Mouse (Mus musculus) hindbrain, postnatal 0 days (tissue): Measurements from ENCODE around the gene H2-DMb1. TPM values are rescaled to one million over a fixed set of nuclear protein-coding genes. Genes with fewer than 3 reads are reported as not detected.

ENCODE experiments used
- ATAC-seq: fragments of 200-750 bp; cut with Nextera tagmentation; 2 replicates; pipeline ENCODE4 v1.8.0; 2017; ENCODE audit warnings: mild to moderate bottlenecking, moderate TSS enrichment, moderate library complexity
- DNase-seq: peaks from one replicate; pipeline ENCODE4 v3.0.0-alpha.2; 2015; ENCODE audit warnings: low spot score
- H3K27ac ChIP-seq: fragments of 300-500 bp; sonication (generic); 2 replicates; pipeline ENCODE4 v1.5.1; 2014; ENCODE audit warnings: mild to moderate bottlenecking
- H3K27me3 ChIP-seq: fragments of 300-500 bp; sonication (generic); 2 replicates; pipeline ENCODE4 v1.6.1; 2014; ENCODE audit warnings: low read length, mixed read lengths; ENCODE audit not compliant: insufficient read depth
- H3K36me3 ChIP-seq: fragments of 300-500 bp; sonication (generic); 2 replicates; pipeline ENCODE4 v1.6.1; 2014; ENCODE audit warnings: low read length, mixed read lengths; ENCODE audit not compliant: insufficient read depth
- H3K4me1 ChIP-seq: fragments of 300-500 bp; sonication (generic); 2 replicates; pipeline ENCODE4 v1.6.1; 2014; ENCODE audit warnings: antibody characterized with exemption, low read length, mixed read lengths; ENCODE audit not compliant: insufficient read depth
- H3K4me2 ChIP-seq: fragments of 300-500 bp; sonication (generic); 2 replicates; pipeline ENCODE4 v1.6.1; 2014; ENCODE audit warnings: low read depth, mild to moderate bottlenecking, low read length, moderate library complexity, mixed read lengths
- H3K4me3 ChIP-seq: fragments of 300-500 bp; sonication (generic); 2 replicates; pipeline ENCODE4 v1.5.1; 2014; ENCODE audit warnings: low read length
- H3K9ac ChIP-seq: fragments of 300-500 bp; sonication (generic); replicated peaks from 2 replicates; pipeline ENCODE4 v1.6.1; 2014; ENCODE audit warnings: mild to moderate bottlenecking, low read length, moderate library complexity, mixed read lengths
- H3K9me3 ChIP-seq: fragments of 300-500 bp; sonication (generic); 2 replicates; pipeline ENCODE4 v1.6.1; 2016; ENCODE audit warnings: low read length, mixed read lengths
- CTCF ChIP-seq: IDR thresholded peaks from 2 replicates; pipeline ENCODE4 v1.5.1; 2016; ENCODE audit warnings: antibody characterized with exemption, control low read depth, low read depth
- WGBS: fragments of 180-500 bp; shearing (Covaris S2); extraction: QIAGEN DNeasy Blood & Tissue Kit; methylation state at CpG from one replicate; pipeline ENCODE4 v1.1.7; 2014; 5-methylcytosine and 5-hydroxymethylcytosine counted together
- polyA plus RNA-seq: library from polyadenylated mRNA; unstranded; fragments of >200 nt; fragmentation: Nextera tagmentation; extraction: Ambion mirVana; gene quantifications from 2 replicates; pipeline ENCODE4 v1.2.1, GENCODE M21; 2015
- total RNA-seq: library from RNA; depleted of rRNA; stranded (reverse); fragments of >200 nt; gene quantifications from 2 replicates; pipeline ENCODE4 v1.2.3, GENCODE M21; 2014

Gene H2-DMb1
- total and polyA plus RNA-seq, 2 experiments from 2014 or later, result 1.8 to 3.0 TPM

DNA sequence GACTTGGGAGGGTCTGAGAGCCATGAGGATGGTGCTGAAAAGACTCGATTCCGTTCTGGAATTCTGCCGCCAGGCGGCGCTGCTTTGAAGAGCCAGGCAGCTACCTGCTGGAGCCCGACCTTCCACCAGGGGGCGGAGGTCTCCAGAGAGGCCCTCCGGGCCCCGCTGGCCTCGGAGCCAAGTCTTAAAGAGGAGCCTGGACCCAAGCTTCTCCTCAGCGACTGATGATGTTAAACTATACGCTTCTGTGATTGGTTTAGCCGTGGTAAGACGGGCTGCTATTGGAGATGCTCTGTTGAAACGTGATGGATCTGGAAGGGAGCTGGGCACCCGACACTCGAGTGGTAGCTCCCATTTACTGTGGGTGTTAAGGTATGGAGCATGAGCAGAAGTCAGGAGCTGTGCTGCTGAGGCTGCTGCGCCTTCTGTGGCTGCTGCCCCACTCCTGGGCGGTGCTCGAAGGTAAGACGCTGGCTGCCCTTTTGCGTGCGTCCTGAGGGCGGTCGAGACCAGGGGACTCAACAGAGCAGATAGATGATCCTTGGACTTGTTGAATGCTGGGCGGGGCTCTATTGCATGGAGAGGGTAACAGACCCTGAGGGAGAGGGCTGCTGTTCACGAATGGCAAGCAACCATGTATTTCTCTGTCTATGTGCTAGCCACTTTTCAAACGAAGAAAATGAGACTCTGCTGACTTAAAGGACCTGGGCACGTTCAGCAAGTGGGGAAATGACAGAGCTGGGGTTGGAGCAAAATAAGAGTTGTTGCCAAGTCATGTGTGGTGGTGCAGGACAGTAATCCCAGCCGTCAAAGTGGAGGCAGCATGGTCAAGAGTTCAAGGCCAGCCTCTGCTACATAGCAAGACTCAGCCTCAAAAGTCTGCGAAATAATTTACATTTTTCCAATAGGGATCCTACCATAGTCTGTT, 17.3 kb upstream of the H2-DMb1 start:
- Histone ChIP-seq H3K36me3 (no peaks in the 10 kb centered on the region), H3K9ac (no peak overlapping the region), H3K4me3 (peak overlapping the region; percentile 38), H3K27ac (0 out of 2 replicates have a peak overlapping the region, but pooled peaks have one; percentile 12), H3K4me2 (peak overlapping the region; percentile 74), H3K4me1 (peaks cover 4% of the 10 kb centered on the region; the same call in 1 of the 2 replicates), H3K9me3 (no peaks in the 10 kb centered on the region), H3K27me3 (peaks cover 27% of the 10 kb centered on the region)
- TF ChIP-seq CTCF, result peak; percentile 100
- 6% methylated on average over 31 of the region's 31 CpGs for WGBS
- peak; percentile 99 for DNase-seq
- ATAC-seq, result peak; percentile 99

DNA sequence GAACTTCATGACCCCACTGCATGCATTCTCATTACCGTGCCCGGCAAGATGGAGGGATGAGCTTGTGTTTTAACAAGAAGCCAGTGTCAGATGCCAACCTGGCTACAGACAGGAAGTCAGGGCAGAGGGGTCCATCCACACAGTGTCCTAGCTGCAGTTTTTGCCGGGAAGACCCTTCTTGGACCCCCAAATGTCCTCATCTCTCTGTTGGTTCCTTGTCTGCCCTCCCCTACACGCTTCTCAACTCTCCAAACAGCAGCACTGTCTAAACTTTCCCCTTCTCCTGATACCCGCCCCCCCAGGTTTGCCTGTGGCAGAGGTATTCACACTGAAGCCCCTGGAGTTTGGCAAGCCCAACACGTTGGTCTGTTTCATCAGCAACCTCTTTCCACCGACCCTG, 15.3 kb upstream of the H2-DMb1 start:
- Histone ChIP-seq H3K27me3 (peaks cover 33% of the 10 kb centered on the region), H3K36me3 (no peaks in the 10 kb centered on the region), H3K4me1 (peaks cover 4% of the 10 kb centered on the region; the same call in 1 of the 2 replicates), H3K9me3 (no peaks in the 10 kb centered on the region), H3K27ac (no peak overlapping the region), H3K9ac (no peak overlapping the region), H3K4me2 (no peak overlapping the region), H3K4me3 (no peak overlapping the region)
- 65% methylated on average over 7 of the region's 7 CpGs for WGBS
- DNase-seq (no peak), ATAC-seq (no peak)
- TF ChIP-seq CTCF, result no peak

DNA sequence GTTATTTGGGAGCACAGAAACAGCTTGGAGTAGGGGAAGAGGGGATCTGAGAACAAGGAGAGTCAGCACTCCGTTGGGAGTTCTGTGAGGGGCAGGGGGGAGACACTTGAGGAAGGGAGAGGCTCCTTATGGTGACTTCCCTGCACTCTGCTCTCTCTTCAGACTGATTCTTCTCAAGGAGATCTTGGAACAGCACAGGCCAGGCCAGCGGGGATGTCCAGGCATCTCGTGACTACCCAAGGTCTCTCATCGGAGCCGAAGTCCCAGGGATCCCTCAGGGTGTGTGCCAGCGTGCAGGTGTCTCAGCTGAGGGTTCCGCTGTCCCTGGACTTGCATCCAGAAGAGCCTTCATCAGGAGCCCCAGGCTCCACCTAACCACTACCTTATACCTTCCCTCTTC, 14.2 kb upstream of the H2-DMb1 start:
- WGBS, result 78% methylated on average over 7 of the region's 7 CpGs
- Histone ChIP-seq H3K4me1 (peaks cover 4% of the 10 kb centered on the region; the same call in 1 of the 2 replicates), H3K27ac (no peak overlapping the region), H3K36me3 (no peaks in the 10 kb centered on the region), H3K9me3 (no peaks in the 10 kb centered on the region), H3K9ac (no peak overlapping the region), H3K4me2 (no peak overlapping the region), H3K27me3 (peaks cover 33% of the 10 kb centered on the region), H3K4me3 (no peak overlapping the region)
- no peak for DNase-seq
- TF ChIP-seq CTCF, result no peak
- no peak for ATAC-seq

DNA sequence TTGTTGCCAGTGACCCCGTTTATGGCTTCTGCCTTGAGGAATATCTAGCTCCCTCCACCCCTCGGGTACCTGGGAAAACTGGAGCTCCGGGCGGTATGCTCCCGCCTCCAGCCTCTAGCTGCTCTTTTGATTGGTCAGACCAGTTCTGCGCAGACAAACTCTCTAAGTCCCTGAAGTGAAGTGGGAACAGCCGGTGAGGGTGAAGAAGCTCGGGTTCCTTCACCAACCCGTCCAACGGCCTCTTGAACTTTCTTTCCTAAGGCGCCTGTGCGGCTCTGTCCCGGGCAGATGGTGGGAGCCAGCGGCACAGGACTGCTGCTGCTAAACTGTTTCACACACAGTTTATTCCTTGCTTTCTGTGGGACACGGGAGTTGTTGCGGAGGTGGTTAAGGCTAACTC, 13.5 kb upstream of the H2-DMb1 start:
- DNase-seq (no peak), ATAC-seq (no peak)
- no peak overlapping the region for H3K27ac ChIP-seq
- 1% methylated on average over 16 of the region's 16 CpGs for WGBS
- H3K9ac ChIP-seq, result 0 out of 2 replicates have a peak overlapping the region, but pooled peaks have one; percentile 2
- H3K27me3 ChIP-seq, result peaks cover 33% of the 10 kb centered on the region
- no peaks in the 10 kb centered on the region for H3K9me3 ChIP-seq
- H3K4me3 ChIP-seq, result peak overlapping the region; percentile 10
- peak overlapping the region; percentile 49 for H3K4me2 ChIP-seq
- no peak for TF ChIP-seq CTCF
- no peaks in the 10 kb centered on the region for H3K36me3 ChIP-seq
- peaks cover 4% of the 10 kb centered on the region; the same call in 1 of the 2 replicates for H3K4me1 ChIP-seq

DNA sequence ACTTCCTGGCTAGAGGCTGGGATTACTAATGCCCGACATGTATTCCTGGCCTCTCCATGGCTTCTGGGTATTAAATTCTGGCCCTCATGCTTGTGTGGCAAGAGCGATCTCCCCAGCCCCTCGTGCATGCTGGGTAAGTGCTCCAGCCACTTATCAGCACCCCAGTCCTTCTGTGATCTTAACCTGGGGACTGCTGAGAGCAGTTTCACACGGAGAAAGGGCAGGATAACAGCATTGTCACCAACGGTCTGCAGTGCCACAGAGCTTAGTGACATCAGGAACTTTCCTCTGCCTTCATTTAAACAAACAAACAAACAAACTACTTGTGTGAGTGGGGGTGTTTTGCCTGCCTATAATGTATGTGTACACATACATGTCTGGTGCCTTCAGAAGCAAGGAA, 12.6 kb upstream of the H2-DMb1 start:
- no peaks in the 10 kb centered on the region for H3K36me3 ChIP-seq
- DNase-seq (no peak), ATAC-seq (no peak)
- no peak overlapping the region for H3K27ac ChIP-seq
- 0 out of 2 replicates have a peak overlapping the region, but pooled peaks have one; percentile 49 for H3K4me2 ChIP-seq
- H3K4me1 ChIP-seq, result peaks cover 4% of the 10 kb centered on the region; the same call in 1 of the 2 replicates
- H3K4me3 ChIP-seq, result no peak overlapping the region
- no peak for TF ChIP-seq CTCF
- H3K27me3 ChIP-seq, result peaks cover 33% of the 10 kb centered on the region
- no peak overlapping the region for H3K9ac ChIP-seq
- WGBS, result 23% methylated on average over 5 of the region's 5 CpGs
- no peaks in the 10 kb centered on the region for H3K9me3 ChIP-seq

DNA sequence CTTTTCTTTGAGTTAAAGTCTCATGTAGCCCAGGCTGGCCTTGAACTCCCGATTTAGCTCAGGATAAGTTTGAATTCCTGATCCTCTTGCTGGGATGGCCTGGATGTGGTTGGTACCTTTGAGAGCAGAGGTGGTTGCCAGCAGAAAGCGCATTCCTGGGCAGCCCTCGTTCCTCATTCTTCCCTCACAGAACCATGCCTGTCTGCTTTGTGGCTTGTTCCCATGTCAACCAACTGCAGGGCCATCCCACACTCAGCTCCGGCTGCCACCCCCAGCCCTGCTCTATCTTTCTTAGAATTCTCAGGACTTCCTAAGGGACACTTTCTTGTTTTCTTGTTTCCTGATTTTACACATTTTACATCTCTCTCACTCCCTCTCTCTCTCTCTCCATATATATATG, 11.4 kb upstream of the H2-DMb1 start:
- TF ChIP-seq CTCF, result no peak
- ATAC-seq (no peak), DNase-seq (no peak)
- H3K4me2 ChIP-seq, result no peak overlapping the region
- no peaks in the 10 kb centered on the region for H3K9me3 ChIP-seq
- H3K4me1 ChIP-seq, result peaks cover 4% of the 10 kb centered on the region; the same call in 1 of the 2 replicates
- no peak overlapping the region for H3K27ac ChIP-seq
- no peak overlapping the region for H3K9ac ChIP-seq
- 43% methylated on average over 4 of the region's 4 CpGs for WGBS
- H3K27me3 ChIP-seq, result peaks cover 33% of the 10 kb centered on the region
- H3K36me3 ChIP-seq, result no peaks in the 10 kb centered on the region
- no peak overlapping the region for H3K4me3 ChIP-seq
